Mouse (Mus musculus): ENCODE measurements at regions not wholly inside any gene's neighbourhood (a gene's known extent, or its start where the extent isn't known, plus 50 kb on each side); places are given as distances from the start of the nearest gene placed in this dataset.

DNA sequence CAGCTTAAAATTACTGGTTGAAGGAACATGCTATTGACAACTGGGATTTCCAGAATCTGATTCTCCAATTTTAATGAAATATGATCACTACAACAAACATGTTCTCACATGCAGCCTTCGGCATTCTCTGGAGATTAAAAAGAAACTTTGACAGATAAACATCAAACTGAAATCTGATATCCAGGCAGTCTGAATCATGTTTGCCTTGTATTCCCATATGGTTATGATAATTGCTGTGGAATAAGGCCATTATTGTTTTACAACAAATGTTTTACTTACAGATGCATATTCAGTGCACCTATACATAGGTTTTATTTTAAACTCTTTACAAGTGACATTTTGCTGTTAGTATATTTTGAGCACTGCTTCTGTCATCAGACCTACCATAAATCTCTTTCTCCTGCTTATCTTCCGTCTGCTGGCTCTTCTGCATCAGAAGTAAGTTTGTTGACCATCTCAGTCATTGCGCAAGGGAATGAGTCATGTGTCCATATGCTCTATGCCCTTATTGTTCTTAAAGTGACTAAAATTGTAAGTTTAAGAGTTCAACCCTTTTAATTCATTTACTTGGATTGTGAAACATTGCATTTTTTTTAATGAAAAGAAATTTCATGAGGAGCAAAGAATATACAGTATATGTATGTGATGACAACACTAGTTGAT lies 587.9 kb upstream of the Gje1 start:
- TF ChIP-seq TBP (IDR thresholded peaks at IDR 0.05; ENCODE audit: low read depth, low read length): no peak
- no peak for TF ChIP-seq CTCF (IDR thresholded peaks at IDR 0.05 in 2 of 3, conservative IDR thresholded peaks at IDR 0.05 in 1 of 3; ENCODE audit: control insufficient read depth in 1 of 3, insufficient read depth in 1 of 3, low read depth in 2 of 3, low read length in 3 of 3, poor library complexity in 1 of 3, severe bottlenecking in 1 of 3)
